Mouse (Mus musculus): ENCODE data around the gene Fsd1l. TPM values are rescaled to one million over a fixed set of nuclear protein-coding genes. Genes with fewer than 3 reads are reported as not detected.
A peak's percentile ranks its signal among the peaks of the same experiment; 100 is the strongest.
"Not testable (repeated sequence)": the region's sequence is repeated elsewhere in the genome, so short reads cannot be mapped to it uniquely, and the experiment has no call there.

The Fsd1l gene
- polyA plus RNA-seq, 1 experiment from 2014 or later: 13.1 TPM

GRCm38 (mm10) chr4:53710555-53711328, 79.5 kb downstream of the Fsd1l start:
- Histone ChIP-seq H3K36me3 (no peaks in the 10 kb centered on the region), H3K4me3 (replicated peaks) (no peak overlapping the region), H3K9me3 (replicated peaks) (no peaks in the 10 kb centered on the region), H3K27ac (replicated peaks) (no peak overlapping the region), H3K27me3 (no peaks in the 10 kb centered on the region), H3K4me1 (peaks cover 11% of the 10 kb centered on the region; the same call in 1 of the 2 replicates), H3K9ac (no peak overlapping the region), H3K4me2 (replicated peaks) (no peak overlapping the region)
- ATAC-seq (ENCODE audit: insufficient number of reproducible peaks, low FRiP score, low TSS enrichment, low read depth): no peak
- WGBS: 74% methylated on average over 6 of the region's 6 CpGs

GRCm38 (mm10) chr4:53713704-53714050, 82.4 kb downstream of the Fsd1l start, which contains the start of gene Fktn:
Gene Fktn, plus strand, starts transcription at chr4:53713998.
- peak within 1 kb of the TSS; percentile 82 for H3K4me3 ChIP-seq (replicated peaks)
- H3K9me3 ChIP-seq (replicated peaks): no peaks in the 10 kb centered on the region
- peak; percentile 55 for ATAC-seq (ENCODE audit: insufficient number of reproducible peaks, low FRiP score, low TSS enrichment, low read depth)
- peak within 1 kb of the TSS; percentile 87 for H3K4me2 ChIP-seq (replicated peaks)
- H3K9ac ChIP-seq: peak within 1 kb of the TSS; percentile 80
- H3K36me3 ChIP-seq: no peaks in the 10 kb centered on the region
- WGBS: 16% methylated on average over 7 of the region's 7 CpGs
- peaks cover 11% of the 10 kb centered on the region; the same call in 1 of the 2 replicates for H3K4me1 ChIP-seq
- H3K27me3 ChIP-seq: no peaks in the 10 kb centered on the region
- H3K27ac ChIP-seq (replicated peaks): peak within 1 kb of the TSS; percentile 82

GRCm38 (mm10) chr4:53714051-53714814, 83.0 kb downstream of the Fsd1l start:
- ATAC-seq (ENCODE audit: insufficient number of reproducible peaks, low FRiP score, low TSS enrichment, low read depth): peak; percentile 90
- H3K4me3 ChIP-seq (replicated peaks): peak overlapping the region; percentile 82
- H3K9me3 ChIP-seq (replicated peaks): no peaks in the 10 kb centered on the region
- H3K9ac ChIP-seq: peak overlapping the region; percentile 80
- H3K27ac ChIP-seq (replicated peaks): peak overlapping the region; percentile 82
- H3K4me2 ChIP-seq (replicated peaks): peak overlapping the region; percentile 87
- no peaks in the 10 kb centered on the region for H3K27me3 ChIP-seq
- no peaks in the 10 kb centered on the region for H3K36me3 ChIP-seq
- 7% methylated on average over 58 of the region's 58 CpGs for WGBS
- peaks cover 11% of the 10 kb centered on the region; the same call in 1 of the 2 replicates for H3K4me1 ChIP-seq

GRCm38 (mm10) chr4:53715977-53716376, 84.7 kb downstream of the Fsd1l start:
- Histone ChIP-seq H3K4me2 (replicated peaks) (no peak overlapping the region), H3K9ac (no peak overlapping the region), H3K27me3 (no peaks in the 10 kb centered on the region), H3K9me3 (replicated peaks) (no peaks in the 10 kb centered on the region), H3K4me3 (replicated peaks) (no peak overlapping the region), H3K4me1 (peaks cover 11% of the 10 kb centered on the region; the same call in 1 of the 2 replicates), H3K36me3 (0 out of 2 replicates have a peak, but pooled peaks cover 2% of the 10 kb centered on the region), H3K27ac (replicated peaks) (no peak overlapping the region)
- ATAC-seq (ENCODE audit: insufficient number of reproducible peaks, low FRiP score, low TSS enrichment, low read depth): no peak

GRCm38 (mm10) chr4:53717546-53717945, 86.3 kb downstream of the Fsd1l start:
- Histone ChIP-seq H3K36me3 (0 out of 2 replicates have a peak, but pooled peaks cover 4% of the 10 kb centered on the region), H3K4me1 (peaks cover 11% of the 10 kb centered on the region; the same call in 1 of the 2 replicates), H3K27me3 (no peaks in the 10 kb centered on the region), H3K27ac (replicated peaks) (no peak overlapping the region), H3K4me2 (replicated peaks) (no peak overlapping the region), H3K4me3 (replicated peaks) (no peak overlapping the region), H3K9ac (no peak overlapping the region), H3K9me3 (replicated peaks) (no peaks in the 10 kb centered on the region)
- ATAC-seq (ENCODE audit: insufficient number of reproducible peaks, low FRiP score, low TSS enrichment, low read depth): no peak
- WGBS: 75% methylated on average over 4 of the region's 4 CpGs

- Histone ChIP-seq H3K27me3 (no peaks in the 10 kb centered on the region), H3K9ac (no peak overlapping the region), H3K9me3 (replicated peaks) (no peaks in the 10 kb centered on the region), H3K4me1 (peaks cover 11% of the 10 kb centered on the region; the same call in 1 of the 2 replicates), H3K36me3 (0 out of 2 replicates have a peak, but pooled peaks cover 4% of the 10 kb centered on the region), H3K4me2 (replicated peaks) (no peak overlapping the region), H3K4me3 (replicated peaks) (no peak overlapping the region), H3K27ac (replicated peaks) (no peak overlapping the region)
- ATAC-seq (ENCODE audit: insufficient number of reproducible peaks, low FRiP score, low TSS enrichment, low read depth): no peak
- WGBS: 79% methylated on average over 5 of the region's 5 CpGs
Observed at GRCm38 (mm10) chr4:53718261-53718660, 87.0 kb downstream of the Fsd1l start.

GRCm38 (mm10) chr4:53722506-53722905, 91.2 kb downstream of the Fsd1l start:
- Histone ChIP-seq H3K9ac (no peak overlapping the region), H3K4me3 (replicated peaks) (no peak overlapping the region), H3K27me3 (no peaks in the 10 kb centered on the region), H3K4me2 (replicated peaks) (no peak overlapping the region), H3K27ac (replicated peaks) (no peak overlapping the region), H3K36me3 (peaks cover 19% of the 10 kb centered on the region; the same call in 1 of the 2 replicates), H3K9me3 (replicated peaks) (no peaks in the 10 kb centered on the region), H3K4me1 (no peaks in the 10 kb centered on the region)
- ATAC-seq (ENCODE audit: insufficient number of reproducible peaks, low FRiP score, low TSS enrichment, low read depth): no peak
- 92% methylated on average over 4 of the region's 4 CpGs for WGBS

- H3K4me3 ChIP-seq (replicated peaks); ATAC-seq (ENCODE audit: insufficient number of reproducible peaks, low FRiP score, low TSS enrichment, low read depth); H3K9me3 ChIP-seq (replicated peaks); H3K27ac ChIP-seq (replicated peaks); H3K27me3 ChIP-seq; H3K9ac ChIP-seq; H3K4me2 ChIP-seq (replicated peaks); H3K4me1 ChIP-seq: not testable (repeated sequence)
- 82% methylated on average over 2 of the region's 2 CpGs for WGBS
- peaks cover 32% of the 10 kb centered on the region for H3K36me3 ChIP-seq
Observed at GRCm38 (mm10) chr4:53726100-53726499, 94.8 kb downstream of the Fsd1l start.

GRCm38 (mm10) chr4:53728121-53728520, 96.8 kb downstream of the Fsd1l start:
- Histone ChIP-seq H3K27ac (replicated peaks) (no peak overlapping the region), H3K9me3 (replicated peaks) (no peaks in the 10 kb centered on the region), H3K9ac (no peak overlapping the region), H3K36me3 (peaks cover 33% of the 10 kb centered on the region), H3K27me3 (no peaks in the 10 kb centered on the region), H3K4me2 (replicated peaks) (no peak overlapping the region), H3K4me3 (replicated peaks) (no peak overlapping the region), H3K4me1 (no peaks in the 10 kb centered on the region)
- ATAC-seq (ENCODE audit: insufficient number of reproducible peaks, low FRiP score, low TSS enrichment, low read depth): no peak
- WGBS: 97% methylated on average over 1 of the region's 1 CpGs

GRCm38 (mm10) chr4:53738956-53739616, 107.8 kb downstream of the Fsd1l start:
- H3K36me3 ChIP-seq: peaks cover 19% of the 10 kb centered on the region
- no peak overlapping the region for H3K9ac ChIP-seq
- no peak overlapping the region for H3K4me2 ChIP-seq (replicated peaks)
- no peaks in the 10 kb centered on the region for H3K4me1 ChIP-seq
- ATAC-seq (ENCODE audit: insufficient number of reproducible peaks, low FRiP score, low TSS enrichment, low read depth): no peak
- no peaks in the 10 kb centered on the region for H3K27me3 ChIP-seq
- H3K4me3 ChIP-seq (replicated peaks): no peak overlapping the region
- no peak overlapping the region for H3K27ac ChIP-seq (replicated peaks)
- no peaks in the 10 kb centered on the region for H3K9me3 ChIP-seq (replicated peaks)
- WGBS: 33% methylated on average over 6 of the region's 6 CpGs

GRCm38 (mm10) chr4:53749831-53750230, 118.6 kb downstream of the Fsd1l start:
- H3K27ac ChIP-seq (replicated peaks): no peak overlapping the region
- H3K4me2 ChIP-seq (replicated peaks): no peak overlapping the region
- no peak for ATAC-seq (ENCODE audit: insufficient number of reproducible peaks, low FRiP score, low TSS enrichment, low read depth)
- no peak overlapping the region for H3K4me3 ChIP-seq (replicated peaks)
- H3K9me3 ChIP-seq (replicated peaks): no peaks in the 10 kb centered on the region
- no peaks in the 10 kb centered on the region for H3K27me3 ChIP-seq
- no peaks in the 10 kb centered on the region for H3K4me1 ChIP-seq
- no peak overlapping the region for H3K9ac ChIP-seq
- peaks cover 30% of the 10 kb centered on the region; the same call in 1 of the 2 replicates for H3K36me3 ChIP-seq

Data from embryonic facial prominence, embryonic 15.5 days (tissue).